Mouse (Mus musculus) limb, embryonic 10.5 days (tissue): ENCODE measurements around the gene Gm49027. TPM values are rescaled to one million over a fixed set of nuclear protein-coding genes. Genes with fewer than 3 reads are reported as not detected.
"Not testable (repeated sequence)": the region's sequence is repeated elsewhere in the genome, so short reads cannot be mapped to it uniquely, and the experiment has no call there.

Experiments
- DNase-seq: peaks from one replicate; pipeline ENCODE4 v3.0.0-alpha.2; 2017; ENCODE audit warnings: low spot score
- H3K27ac ChIP-seq: fragments of 300-500 bp; sonication (generic); 2 replicates; pipeline ENCODE4 v1.5.1; 2016; ENCODE audit warnings: mild to moderate bottlenecking
- H3K27me3 ChIP-seq: fragments of 300-500 bp; sonication (generic); 2 replicates; pipeline ENCODE4 v1.6.1; 2016; ENCODE audit warnings: low read depth, mild to moderate bottlenecking; ENCODE audit not compliant: poor library complexity, severe bottlenecking
- H3K36me3 ChIP-seq: fragments of 300-500 bp; sonication (generic); 2 replicates; pipeline ENCODE4 v1.6.1; 2016; ENCODE audit warnings: mild to moderate bottlenecking, moderate library complexity
- H3K4me1 ChIP-seq: fragments of 300-500 bp; sonication (generic); 2 replicates; pipeline ENCODE4 v1.6.1; 2016
- H3K4me3 ChIP-seq: fragments of 300-500 bp; sonication (generic); 2 replicates; pipeline ENCODE4 v1.5.1; 2016; ENCODE audit warnings: mild to moderate bottlenecking, moderate library complexity
- H3K9me3 ChIP-seq: fragments of 300-500 bp; sonication (generic); replicated peaks from 2 replicates; pipeline ENCODE4 v1.6.1; 2016; ENCODE audit warnings: mild to moderate bottlenecking
- WGBS: fragments of 180-500 bp; shearing (Covaris S2); methylation state at CpG from one replicate; pipeline ENCODE4 v1.1.7; 2016; 5-methylcytosine and 5-hydroxymethylcytosine counted together
- polyA plus RNA-seq: library from polyadenylated mRNA; unstranded; fragments of >200 nt; fragmentation: Nextera tagmentation; extraction: Ambion mirVana; gene quantifications from 2 replicates; pipeline ENCODE4 v1.2.1, GENCODE M21; 2016

Gene Gm49027
- polyA plus RNA-seq, 1 experiment from 2014 or later: not detected

DNA sequence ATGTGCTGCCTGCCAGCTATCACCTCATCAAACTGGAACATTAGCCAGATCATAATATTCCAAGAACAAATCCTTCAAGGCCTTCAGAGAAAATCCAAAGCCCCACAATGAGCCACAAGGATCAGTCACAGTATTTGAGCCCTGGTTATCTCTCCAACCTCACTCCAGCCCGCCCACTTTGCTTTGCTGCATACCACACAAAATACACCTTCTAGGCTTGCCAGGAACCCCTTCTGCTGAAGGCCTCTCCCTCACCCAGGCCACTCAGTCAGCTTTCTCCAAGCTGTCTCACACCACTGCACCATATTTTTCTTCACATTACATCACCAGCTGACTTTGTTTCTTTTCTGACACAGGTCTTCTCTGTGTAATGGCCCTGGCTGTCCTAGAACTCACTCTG is 3.1 kb downstream of the Gm49027 start:
- no peaks in the 10 kb centered on the region for H3K9me3 ChIP-seq
- peaks cover 16% of the 10 kb centered on the region for H3K36me3 ChIP-seq
- DNase-seq: no peak
- 88% methylated on average over 1 of the region's 1 CpGs for WGBS
- H3K4me1 ChIP-seq: peaks cover 36% of the 10 kb centered on the region
- H3K4me3 ChIP-seq: no peak overlapping the region
- no peak overlapping the region for H3K27ac ChIP-seq
- no peaks in the 10 kb centered on the region for H3K27me3 ChIP-seq

GRCm38 (mm10) chr5:123521621-123522020 is 3.7 kb downstream of the Gm49027 start:
- no peak for DNase-seq

DNA sequence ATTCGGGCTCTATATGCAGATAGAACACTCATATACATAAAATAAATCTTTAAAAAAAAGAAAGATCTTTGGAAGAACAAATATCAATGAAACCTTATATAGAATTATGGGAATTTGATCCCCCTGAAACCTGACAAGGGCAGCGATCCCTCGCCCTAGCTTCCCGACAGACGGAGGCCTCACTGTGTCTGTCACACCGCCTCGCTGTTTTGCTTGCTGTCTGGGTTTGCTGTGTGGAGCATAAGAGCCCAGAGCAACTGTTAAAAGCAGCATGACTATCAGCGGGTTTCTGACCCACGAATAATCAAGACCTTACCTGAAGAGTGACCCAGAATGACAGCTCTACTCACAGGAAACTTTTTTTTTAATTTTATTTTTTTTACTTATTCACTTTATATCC is 4.6 kb downstream of the Gm49027 start:
- no peak overlapping the region for H3K27ac ChIP-seq
- DNase-seq: no peak
- no peaks in the 10 kb centered on the region for H3K27me3 ChIP-seq
- 89% methylated on average over 9 of the region's 9 CpGs for WGBS
- H3K4me1 ChIP-seq: peaks cover 36% of the 10 kb centered on the region
- peaks cover 31% of the 10 kb centered on the region for H3K36me3 ChIP-seq
- H3K4me3 ChIP-seq: no peak overlapping the region
- H3K9me3 ChIP-seq: no peaks in the 10 kb centered on the region

More at GRCm38 (mm10) chr5:123521621-123522020, 3.7 kb downstream of the Gm49027 start:
- WGBS: 91% methylated on average over 1 of the region's 1 CpGs
- H3K4me1 ChIP-seq: peaks cover 36% of the 10 kb centered on the region
- H3K27me3 ChIP-seq: no peaks in the 10 kb centered on the region
- peaks cover 22% of the 10 kb centered on the region for H3K36me3 ChIP-seq
- H3K27ac ChIP-seq: no peak overlapping the region
- no peaks in the 10 kb centered on the region for H3K9me3 ChIP-seq
- no peak overlapping the region for H3K4me3 ChIP-seq

DNA sequence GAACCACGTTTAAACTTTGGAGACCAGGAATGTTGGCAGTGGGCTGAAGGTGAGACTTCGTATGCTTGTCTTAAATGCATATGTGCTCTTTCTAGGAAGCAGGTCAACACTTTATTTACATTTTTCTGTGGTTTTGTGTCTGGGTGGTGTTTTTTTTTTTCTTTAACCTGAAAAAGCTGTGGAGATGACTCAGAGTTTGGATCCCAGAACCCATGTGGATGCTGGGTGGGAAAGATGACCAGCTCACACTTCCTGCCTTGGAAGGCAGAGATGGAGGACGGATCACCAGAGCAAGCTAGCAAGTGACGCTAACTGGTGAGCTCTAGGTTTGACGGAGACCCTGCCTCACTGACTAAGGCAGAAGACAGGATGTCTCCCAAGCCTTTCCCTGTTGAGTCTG is 10.4 kb downstream of the Gm49027 start:
- DNase-seq: no peak
- Histone ChIP-seq H3K4me3 (no peak overlapping the region), H3K9me3 (no peaks in the 10 kb centered on the region), H3K27me3 (peaks cover 8% of the 10 kb centered on the region; the same call in 1 of the 2 replicates), H3K36me3 (peaks cover 72% of the 10 kb centered on the region), H3K27ac (no peak overlapping the region), H3K4me1 (no peaks in the 10 kb centered on the region)
- 88% methylated on average over 5 of the region's 5 CpGs for WGBS

DNA sequence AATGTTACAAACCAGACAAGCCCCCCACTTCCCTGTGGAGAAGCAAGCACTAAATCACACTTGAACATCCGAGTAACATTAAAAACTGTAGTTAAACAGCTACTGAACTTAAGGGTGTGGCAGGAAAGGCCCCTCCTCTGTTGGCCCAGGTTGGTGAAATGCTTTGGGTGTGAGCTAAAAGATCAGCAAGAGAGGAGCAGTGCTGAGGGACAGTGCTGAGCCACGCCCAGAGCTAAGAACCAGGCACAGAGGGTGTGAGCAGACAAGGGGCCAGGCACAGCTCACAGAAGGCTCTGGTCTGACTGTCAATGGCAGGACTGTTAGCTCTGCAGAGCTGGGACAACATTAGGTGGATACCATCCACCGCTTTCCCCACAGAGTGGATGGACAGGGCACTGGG is 13.2 kb downstream of the Gm49027 start:
- no peak overlapping the region for H3K27ac ChIP-seq
- H3K4me3 ChIP-seq: no peak overlapping the region
- H3K4me1 ChIP-seq: peaks cover 17% of the 10 kb centered on the region
- WGBS: 81% methylated on average over 3 of the region's 3 CpGs
- H3K9me3 ChIP-seq: no peaks in the 10 kb centered on the region
- DNase-seq: no peak
- peaks cover 26% of the 10 kb centered on the region for H3K27me3 ChIP-seq
- H3K36me3 ChIP-seq: peaks cover 55% of the 10 kb centered on the region

DNA sequence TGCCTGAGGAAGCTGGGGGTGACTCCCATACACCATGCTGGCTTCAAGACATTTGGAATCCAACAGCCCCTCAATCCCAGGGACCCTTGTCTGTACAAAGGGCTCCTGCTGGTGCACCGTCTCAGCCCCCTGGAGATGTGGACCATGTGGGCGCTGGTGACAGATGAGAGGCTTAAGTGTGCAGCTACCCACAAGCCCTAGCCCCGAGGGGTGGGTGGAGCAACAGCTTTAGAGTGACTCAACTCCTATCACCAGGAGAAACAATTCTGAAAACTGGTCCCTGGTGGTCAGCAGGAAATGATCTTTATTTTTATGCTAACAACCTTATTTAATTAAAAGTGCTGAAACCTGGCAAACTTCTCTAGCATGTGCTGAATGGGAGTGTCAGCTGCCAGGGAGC is 13.9 kb downstream of the Gm49027 start:
- H3K27ac ChIP-seq, DNase-seq, H3K9me3 ChIP-seq, H3K4me3 ChIP-seq: not testable (repeated sequence)
- H3K4me1 ChIP-seq: peaks cover 17% of the 10 kb centered on the region
- WGBS: 83% methylated on average over 3 of the region's 3 CpGs
- peaks cover 33% of the 10 kb centered on the region for H3K27me3 ChIP-seq
- peaks cover 48% of the 10 kb centered on the region for H3K36me3 ChIP-seq

DNA sequence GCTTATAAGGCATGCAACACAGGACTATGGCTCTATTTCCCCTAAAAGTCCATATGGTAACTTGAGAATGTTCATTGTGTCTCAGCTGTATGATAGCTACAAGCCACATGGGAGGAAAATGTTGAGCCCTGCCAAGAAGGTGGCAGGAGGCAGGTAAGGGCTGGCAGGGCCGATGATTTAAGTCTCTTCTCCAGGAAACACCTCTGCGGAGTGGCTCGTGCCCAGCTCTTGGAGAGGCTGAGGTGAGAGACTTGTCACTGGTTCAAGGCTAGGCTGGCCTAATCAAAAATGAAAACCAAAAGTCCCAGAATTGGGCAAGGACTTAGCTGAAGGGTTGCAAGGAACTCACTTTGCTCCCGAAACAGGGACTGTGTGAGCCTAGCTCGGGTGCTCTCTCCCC is 15.1 kb downstream of the Gm49027 start, which contains the start of gene B3gnt4:
Gene B3gnt4, plus strand, starts transcription at position 301 of the 400 bp plus-strand sequence.
- no peak for DNase-seq
- Histone ChIP-seq H3K9me3 (no peaks in the 10 kb centered on the region), H3K36me3 (peaks cover 36% of the 10 kb centered on the region), H3K27ac (no peak within 1 kb of the TSS), H3K4me1 (peaks cover 17% of the 10 kb centered on the region), H3K4me3 (peak within 1 kb of the TSS; percentile 65; the same call in 1 of the 2 replicates), H3K27me3 (peaks cover 38% of the 10 kb centered on the region)
- 84% methylated on average over 5 of the region's 5 CpGs for WGBS

DNA sequence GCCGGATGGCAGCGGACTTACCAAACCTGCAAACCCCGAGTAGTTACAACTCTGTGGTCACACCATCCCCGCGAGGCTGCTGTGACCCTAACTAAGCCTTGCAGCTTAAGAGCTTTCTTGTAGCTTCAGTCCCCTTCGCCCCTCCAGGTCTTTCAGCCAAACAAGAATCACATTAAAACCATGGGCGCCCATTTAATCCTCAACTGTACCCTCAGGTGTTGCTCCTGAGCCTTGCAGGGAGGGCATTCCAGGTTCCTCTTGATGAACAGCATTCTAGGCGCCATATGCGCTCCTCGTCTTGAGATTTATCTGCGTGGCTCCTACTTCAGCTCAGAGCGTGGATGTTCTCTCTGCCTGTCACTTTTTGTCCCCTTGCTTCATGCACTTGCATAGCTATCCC is 16.4 kb downstream of the Gm49027 start:
- H3K4me1 ChIP-seq: peaks cover 17% of the 10 kb centered on the region
- H3K27me3 ChIP-seq: peaks cover 45% of the 10 kb centered on the region
- peak overlapping the region; percentile 73 for H3K27ac ChIP-seq
- H3K4me3 ChIP-seq: peak overlapping the region; percentile 65
- 10% methylated on average over 12 of the region's 12 CpGs for WGBS
- H3K9me3 ChIP-seq: no peaks in the 10 kb centered on the region
- no peak for DNase-seq
- H3K36me3 ChIP-seq: peaks cover 25% of the 10 kb centered on the region

- H3K27me3 ChIP-seq: peaks cover 51% of the 10 kb centered on the region
- no peaks in the 10 kb centered on the region for H3K9me3 ChIP-seq
- peak overlapping the region; percentile 65 for H3K4me3 ChIP-seq
- peak; percentile 91 for DNase-seq
- H3K36me3 ChIP-seq: peaks cover 25% of the 10 kb centered on the region
- H3K4me1 ChIP-seq: peaks cover 19% of the 10 kb centered on the region
- H3K27ac ChIP-seq: peak overlapping the region; percentile 73
- 2% methylated on average over 59 of the region's 59 CpGs for WGBS
Measured at GRCm38 (mm10) chr5:123507936-123508723, 17.2 kb downstream of the Gm49027 start.

- no peaks in the 10 kb centered on the region for H3K9me3 ChIP-seq
- no peak overlapping the region for H3K4me3 ChIP-seq
- no peak overlapping the region for H3K27ac ChIP-seq
- H3K27me3 ChIP-seq: peaks cover 36% of the 10 kb centered on the region
- H3K36me3 ChIP-seq: no peaks in the 10 kb centered on the region
- H3K4me1 ChIP-seq: peaks cover 22% of the 10 kb centered on the region
- WGBS: 86% methylated on average over 4 of the region's 4 CpGs
- no peak for DNase-seq
Measured at GRCm38 (mm10) chr5:123501973-123502372, 23.3 kb downstream of the Gm49027 start.

GRCm38 (mm10) chr5:123499717-123500116 is 25.6 kb downstream of the Gm49027 start:
- H3K27me3 ChIP-seq: peaks cover 28% of the 10 kb centered on the region
- no peaks in the 10 kb centered on the region for H3K9me3 ChIP-seq
- no peak overlapping the region for H3K4me3 ChIP-seq
- DNase-seq: no peak
- peaks cover 28% of the 10 kb centered on the region for H3K4me1 ChIP-seq
- no peak overlapping the region for H3K27ac ChIP-seq
- H3K36me3 ChIP-seq: no peaks in the 10 kb centered on the region
- WGBS: 42% methylated on average over 4 of the region's 4 CpGs

- no peak overlapping the region for H3K27ac ChIP-seq
- H3K27me3 ChIP-seq: no peaks in the 10 kb centered on the region
- H3K4me1 ChIP-seq: peaks cover 14% of the 10 kb centered on the region
- 51% methylated on average over 9 of the region's 9 CpGs for WGBS
- H3K9me3 ChIP-seq: no peaks in the 10 kb centered on the region
- H3K4me3 ChIP-seq: no peak overlapping the region
- H3K36me3 ChIP-seq: no peaks in the 10 kb centered on the region
- DNase-seq: no peak
Measured at GRCm38 (mm10) chr5:123489935-123490334, 35.4 kb downstream of the Gm49027 start.

- WGBS: 11% methylated on average over 25 of the region's 25 CpGs
- no peak within 1 kb of the TSS for H3K27ac ChIP-seq
- no peaks in the 10 kb centered on the region for H3K9me3 ChIP-seq
- H3K4me3 ChIP-seq: peak within 1 kb of the TSS; percentile 40
- DNase-seq: peak; percentile 57
- peaks cover 14% of the 10 kb centered on the region for H3K4me1 ChIP-seq
- no peaks in the 10 kb centered on the region for H3K36me3 ChIP-seq
- H3K27me3 ChIP-seq: no peaks in the 10 kb centered on the region
Measured at GRCm38 (mm10) chr5:123489112-123489785, 36.0 kb downstream of the Gm49027 start, which contains the start of the genes Lrrc43 and Il31. Gene Lrrc43, plus strand, starts transcription at chr5:123489305. Gene Il31, minus strand, starts transcription at chr5:123489489.
